Mouse (Mus musculus): Measurements from ENCODE around the gene Rdm1.

The Rdm1 gene

GRCm38 (mm10) chr11:101678770-101679169, 51.8 kb downstream of the Rdm1 start:
- DNase-seq (ENCODE audit: inconsistent age in 2 of 2, low spot score in 1 of 2) = no peak

- peak in 1 of 2 experiments; percentile 63 for DNase-seq (ENCODE audit: inconsistent age in 2 of 2, low spot score in 1 of 2)
Observed at GRCm38 (mm10) chr11:101679907-101680306, 52.9 kb downstream of the Rdm1 start.

DNA sequence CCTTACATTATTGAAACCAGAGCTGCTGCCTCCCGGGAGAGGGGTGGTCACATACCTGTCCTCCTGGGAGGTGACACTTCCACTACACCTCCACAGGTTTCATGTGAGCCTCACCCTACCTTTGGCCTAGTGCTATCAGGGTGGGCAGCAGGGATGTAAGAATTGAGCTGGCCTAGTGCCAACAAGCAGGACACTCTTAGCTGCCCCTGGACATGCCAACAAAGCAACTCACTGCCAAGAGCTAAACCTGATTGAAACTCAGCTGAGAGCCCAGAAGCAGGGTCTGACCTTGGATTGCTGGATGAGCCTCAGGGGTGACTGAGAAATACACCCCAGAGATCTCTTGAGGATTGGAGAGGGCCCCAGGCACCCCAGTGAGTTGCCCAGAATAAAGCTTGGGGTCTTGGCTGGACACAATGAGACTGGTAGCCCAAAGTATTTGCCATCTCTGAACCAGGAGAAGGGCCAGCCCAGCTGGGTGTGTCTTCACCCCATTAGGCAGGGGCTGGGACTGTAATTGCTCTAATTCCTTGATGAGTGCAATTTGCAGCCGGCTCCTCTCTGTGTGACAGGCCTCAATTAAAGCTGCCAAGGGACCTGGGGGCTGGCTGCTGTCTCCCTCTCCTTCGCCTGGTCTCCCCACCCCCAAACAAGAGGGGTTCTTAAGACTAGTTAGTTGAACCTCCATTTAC, 53.8 kb downstream of the Rdm1 start:
- DNase-seq (ENCODE audit: inconsistent age in 2 of 2, low spot score in 1 of 2) = no peak

DNA sequence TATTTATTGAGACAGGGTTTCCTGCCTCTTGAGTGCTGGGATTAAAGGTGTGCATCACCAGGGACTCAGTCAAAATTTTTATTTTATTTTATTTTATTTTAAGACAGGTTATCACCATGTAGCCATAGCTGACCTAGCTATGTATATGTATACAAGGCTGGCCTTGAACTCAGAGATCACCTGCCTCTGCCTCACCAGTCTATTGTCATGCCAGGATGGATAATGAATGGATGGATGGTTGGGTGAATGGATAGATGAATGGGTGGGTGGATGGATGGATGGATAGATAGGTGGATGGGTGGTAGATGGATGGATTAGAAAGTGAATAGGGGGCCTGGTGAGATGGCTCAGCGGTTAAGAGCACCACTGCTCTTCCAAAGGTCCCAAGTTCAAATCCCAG, 55.0 kb downstream of the Rdm1 start:
- no peak for DNase-seq (ENCODE audit: inconsistent age in 2 of 2, low spot score in 1 of 2)

DNA sequence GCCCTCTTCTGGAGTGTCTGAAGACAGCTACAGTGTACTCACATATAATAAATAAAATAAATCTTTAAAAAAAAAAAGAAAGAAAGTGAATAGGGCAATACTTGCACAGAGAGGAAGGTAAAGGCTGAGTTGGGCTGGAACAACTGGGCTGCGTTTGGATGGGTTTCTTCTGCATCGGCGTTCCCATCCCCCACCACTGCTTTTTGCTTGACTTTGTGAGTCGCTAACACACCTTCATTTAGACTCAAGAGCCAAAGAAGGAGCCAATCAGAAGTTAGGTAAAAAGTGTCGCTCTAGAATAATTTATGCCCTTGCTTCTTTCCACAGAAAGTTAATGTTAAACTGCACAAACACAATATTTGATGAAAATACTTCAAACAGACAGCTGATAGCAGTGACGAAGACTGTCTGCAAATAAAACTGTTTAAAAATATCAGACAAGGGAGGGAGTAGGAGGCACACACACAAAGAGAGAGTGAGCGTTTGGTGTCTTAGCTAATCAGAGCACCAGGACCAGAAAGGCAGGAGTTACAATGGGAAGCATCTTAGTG, 55.5 kb downstream of the Rdm1 start:
- no peak for DNase-seq (ENCODE audit: inconsistent age in 2 of 2, low spot score in 1 of 2)

Data from adrenal gland, adult (tissue).